Mouse (Mus musculus): Measurements from ENCODE around the gene Selenbp1. TPM values are rescaled to one million over a fixed set of nuclear protein-coding genes. Genes with fewer than 3 reads are reported as not detected.

The Selenbp1 gene
- polyA plus RNA-seq, 1 experiment: 18.7 TPM

GRCm38 (mm10) chr3:94984312-94984711, 51.5 kb downstream of the Selenbp1 start:
- TF ChIP-seq POLR2A (IDR thresholded peaks at IDR 0.05; ENCODE audit: extremely low read depth, insufficient read depth, low read length) (no peak), CTCF (IDR thresholded peaks at IDR 0.05; ENCODE audit: extremely low read depth, insufficient read depth, low read length) (no peak)

GRCm38 (mm10) chr3:94985513-94985912, 52.7 kb downstream of the Selenbp1 start:
- Histone ChIP-seq H3K4me1 (ENCODE audit: control insufficient read depth, insufficient read depth, low read length) (peaks cover 4% of the 10 kb centered on the region; the same call in 1 of the 2 replicates), H3K4me3 (ENCODE audit: insufficient read depth, low read length) (no peak overlapping the region), H3K27ac (ENCODE audit: insufficient read depth, low read length) (no peak overlapping the region)
- TF ChIP-seq CTCF (IDR thresholded peaks at IDR 0.05; ENCODE audit: extremely low read depth, insufficient read depth, low read length) (no peak), POLR2A (IDR thresholded peaks at IDR 0.05; ENCODE audit: extremely low read depth, insufficient read depth, low read length) (no peak)

More at GRCm38 (mm10) chr3:94984312-94984711, 51.5 kb downstream of the Selenbp1 start:
- no peak overlapping the region for H3K27ac ChIP-seq (ENCODE audit: insufficient read depth, low read length)
- H3K4me3 ChIP-seq (ENCODE audit: insufficient read depth, low read length): no peak overlapping the region
- peaks cover 6% of the 10 kb centered on the region; the same call in 1 of the 2 replicates for H3K4me1 ChIP-seq (ENCODE audit: control insufficient read depth, insufficient read depth, low read length)

GRCm38 (mm10) chr3:94987578-94987977, 54.7 kb downstream of the Selenbp1 start:
- Histone ChIP-seq H3K27ac (ENCODE audit: insufficient read depth, low read length) (no peak overlapping the region), H3K4me1 (ENCODE audit: control insufficient read depth, insufficient read depth, low read length) (peaks cover 4% of the 10 kb centered on the region; the same call in 1 of the 2 replicates), H3K4me3 (ENCODE audit: insufficient read depth, low read length) (no peak overlapping the region)
- TF ChIP-seq CTCF (IDR thresholded peaks at IDR 0.05; ENCODE audit: extremely low read depth, insufficient read depth, low read length) (no peak), POLR2A (IDR thresholded peaks at IDR 0.05; ENCODE audit: extremely low read depth, insufficient read depth, low read length) (no peak)

GRCm38 (mm10) chr3:94989159-94989761, 56.4 kb downstream of the Selenbp1 start:
- H3K4me1 ChIP-seq (ENCODE audit: control insufficient read depth, insufficient read depth, low read length): peaks cover 4% of the 10 kb centered on the region; the same call in 1 of the 2 replicates
- TF ChIP-seq CTCF (IDR thresholded peaks at IDR 0.05; ENCODE audit: extremely low read depth, insufficient read depth, low read length) (no peak), POLR2A (IDR thresholded peaks at IDR 0.05; ENCODE audit: extremely low read depth, insufficient read depth, low read length) (no peak)
- no peak overlapping the region for H3K27ac ChIP-seq (ENCODE audit: insufficient read depth, low read length)
- no peak overlapping the region for H3K4me3 ChIP-seq (ENCODE audit: insufficient read depth, low read length)

Other genes starting within 250 kb of the Selenbp1 start
- 0.13 TPM in 1 of 2 replicates, not detected in the other for gene Selenbp2, start 239.5 kb upstream of the Selenbp1 start, polyA plus RNA-seq (2012; rRNA removed)
- gene Cgn, start 146.6 kb upstream of the Selenbp1 start, polyA plus RNA-seq (2012; rRNA removed): 2.3 and 3.2 TPM in 2 replicates
- gene Pogz, start 95.5 kb upstream of the Selenbp1 start, polyA plus RNA-seq (2012; rRNA removed): 38.1 and 40.0 TPM in 2 replicates
- gene Psmb4, start 46.1 kb upstream of the Selenbp1 start, polyA plus RNA-seq (2012; rRNA removed): 257 TPM in 2 replicates
- 24.3 and 26.4 TPM in 2 replicates for gene Rfx5, start 21.0 kb downstream of the Selenbp1 start, polyA plus RNA-seq (2012; rRNA removed)
- gene Pi4kb, start 41.7 kb downstream of the Selenbp1 start, polyA plus RNA-seq (2012; rRNA removed): 56.6 and 61.4 TPM in 2 replicates
- 15.8 and 17.5 TPM in 2 replicates for gene Zfp687, start 82.4 kb downstream of the Selenbp1 start, polyA plus RNA-seq (2012; rRNA removed)
- 193 and 203 TPM in 2 replicates for gene Psmd4, start 109.6 kb downstream of the Selenbp1 start, polyA plus RNA-seq (2012; rRNA removed)
- gene Pip5k1a, start 173.9 kb downstream of the Selenbp1 start, polyA plus RNA-seq (2012; rRNA removed): 41.1 and 41.7 TPM in 2 replicates
- 48.0 and 52.4 TPM in 2 replicates for gene Vps72, start 178.0 kb downstream of the Selenbp1 start, polyA plus RNA-seq (2012; rRNA removed)
- 0.72 and 0.77 TPM in 2 replicates for gene Tmod4, start 191.4 kb downstream of the Selenbp1 start, polyA plus RNA-seq (2012; rRNA removed)
- gene Scnm1, start 201.0 kb downstream of the Selenbp1 start, polyA plus RNA-seq (2012; rRNA removed): 114 and 124 TPM in 2 replicates
- 21.4 and 21.6 TPM in 2 replicates for gene Lysmd1, start 201.0 kb downstream of the Selenbp1 start, polyA plus RNA-seq (2012; rRNA removed)
- gene Tnfaip8l2, start 209.3 kb downstream of the Selenbp1 start, polyA plus RNA-seq (2012; rRNA removed): 5.1 and 5.2 TPM in 2 replicates
- 26.1 and 29.0 TPM in 2 replicates for gene Sema6c, start 227.4 kb downstream of the Selenbp1 start, polyA plus RNA-seq (2012; rRNA removed)

Measured in cortical plate, adult 2 months (tissue).